Mouse (Mus musculus) stomach, postnatal 0 days (tissue): ENCODE measurements around the gene Gm5105.

Experiments
- CTCF ChIP-seq: IDR thresholded peaks from 2 replicates; pipeline ENCODE4 v1.5.1; 2016; ENCODE audit warnings: antibody characterized with exemption, low read depth, mild to moderate bottlenecking, moderate library complexity
- EP300 ChIP-seq: optimal IDR thresholded peaks from 2 replicates; pipeline ENCODE3; 2016; ENCODE audit warnings: antibody characterized with exemption

DNA sequence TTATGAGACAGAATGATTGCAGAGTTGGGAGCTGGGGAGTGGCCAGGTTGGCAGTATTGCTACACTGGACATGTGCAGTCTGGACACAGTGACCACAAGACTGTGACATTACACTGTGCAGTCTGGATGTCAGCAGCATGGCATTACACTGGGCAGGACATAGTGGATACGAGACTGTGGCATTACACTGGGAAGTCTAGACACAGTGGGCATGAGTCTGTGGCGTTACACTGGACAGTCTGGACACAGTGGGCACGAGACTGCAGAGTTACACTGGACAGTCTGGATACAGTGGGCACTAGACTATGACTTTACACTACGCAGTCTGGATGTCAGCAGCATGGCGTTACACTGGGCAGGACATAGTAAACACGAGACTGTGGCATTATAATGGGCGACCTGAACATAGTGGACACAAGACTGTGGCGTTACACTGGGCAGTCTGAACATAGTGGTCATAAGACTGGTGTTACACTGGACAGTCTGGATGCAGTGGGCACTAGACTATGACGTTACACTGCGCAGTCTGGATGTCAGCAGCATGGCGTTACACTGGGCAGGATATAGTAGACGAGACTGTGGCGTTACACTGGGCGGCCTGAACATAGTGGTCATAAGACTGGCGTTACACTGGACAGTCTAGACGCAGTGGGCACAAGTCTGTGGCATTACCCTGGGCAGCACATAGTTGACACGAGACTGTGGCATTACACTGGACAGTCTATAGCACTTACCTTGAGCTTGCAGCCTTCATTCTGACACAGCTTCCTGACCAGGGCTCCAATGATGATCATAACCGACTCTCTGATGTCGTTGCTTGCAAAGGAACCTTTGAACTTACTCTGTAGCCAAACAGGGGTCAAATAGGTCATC, 44.0 kb upstream of the Gm5105 start:
- TF ChIP-seq CTCF (no peak), EP300 (no peak)
